Mouse (Mus musculus) spleen, postnatal 0 days (tissue): Measurements from ENCODE around the gene Tpsb2. TPM values are rescaled to one million over a fixed set of nuclear protein-coding genes. Genes with fewer than 3 reads are reported as not detected.

Source experiments
- polyA plus RNA-seq: library from polyadenylated mRNA; unstranded; fragments of >200 nt; fragmentation: Nextera tagmentation; extraction: Ambion mirVana; gene quantifications from 2 replicates; pipeline ENCODE4 v1.2.1, GENCODE M21; 2015

Gene Tpsb2
- polyA plus RNA-seq, result 360 and 832 TPM in 2 replicates

GRCm38 (mm10) chr17:25366005-25366404 is at the start of gene Tpsb2:
Gene Tpsb2, plus strand, starts transcription at chr17:25366305.

GRCm38 (mm10) chr17:25318354-25318753 is 47.8 kb upstream of the Tpsb2 start, which contains the start of gene Prss29:
Gene Prss29, plus strand, starts transcription at chr17:25318654.

GRCm38 (mm10) chr17:25345462-25345861 is 20.6 kb upstream of the Tpsb2 start, which contains the start of gene Tpsab1:
Gene Tpsab1, minus strand, starts transcription at chr17:25345562.

GRCm38 (mm10) chr17:25368973-25369372 is 2.9 kb downstream of the Tpsb2 start, which contains the start of gene Tpsg1:
Gene Tpsg1, plus strand, starts transcription at chr17:25369273.

Other genes starting within 250 kb of the Tpsb2 start
- not detected in 2 replicates for gene Ptx4, start 245.5 kb upstream of the Tpsb2 start, polyA plus RNA-seq
- 10.8 and 11.8 TPM in 2 replicates for gene Clcn7, start 232.9 kb upstream of the Tpsb2 start, polyA plus RNA-seq
- gene Ccdc154, start 203.8 kb upstream of the Tpsb2 start, polyA plus RNA-seq, result 0.05 TPM in 1 of 2 replicates, not detected in the other
- not detected in 2 replicates for gene Gm38655, start 190.8 kb upstream of the Tpsb2 start, polyA plus RNA-seq
- 21.3 and 22.5 TPM in 2 replicates for gene BC003965, start 181.8 kb upstream of the Tpsb2 start, polyA plus RNA-seq
- gene Unkl, start 177.9 kb upstream of the Tpsb2 start, polyA plus RNA-seq, result 5.4 and 5.9 TPM in 2 replicates
- 26.0 and 28.1 TPM in 2 replicates for gene Gnptg, start 126.2 kb upstream of the Tpsb2 start, polyA plus RNA-seq
- 25.2 and 27.2 TPM in 2 replicates for gene Tsr3, start 126.1 kb upstream of the Tpsb2 start, polyA plus RNA-seq
- 1.3 and 2.4 TPM in 2 replicates for gene Baiap3, start 109.9 kb upstream of the Tpsb2 start, polyA plus RNA-seq
- gene Ube2i, start 91.7 kb upstream of the Tpsb2 start, polyA plus RNA-seq, result 345 and 350 TPM in 2 replicates
- 19.5 and 34.4 TPM in 2 replicates for gene Prss34, start 67.9 kb upstream of the Tpsb2 start, polyA plus RNA-seq
- gene Prss28, start 57.7 kb upstream of the Tpsb2 start, polyA plus RNA-seq, result 0.32 TPM in 1 of 2 replicates, not detected in the other
- gene Prss29, start 47.7 kb upstream of the Tpsb2 start, polyA plus RNA-seq, result not detected in 2 replicates
- gene Tpsab1, start 20.7 kb upstream of the Tpsb2 start, polyA plus RNA-seq, result 11.6 and 23.7 TPM in 2 replicates
- 1.3 and 3.0 TPM in 2 replicates for gene Tpsg1, start 3.0 kb downstream of the Tpsb2 start, polyA plus RNA-seq
- gene Cacna1h, start 67.5 kb downstream of the Tpsb2 start, polyA plus RNA-seq, result 1.4 and 1.8 TPM in 2 replicates
- gene Tekt4, start 88.3 kb downstream of the Tpsb2 start, polyA plus RNA-seq, result not detected in 2 replicates
- not detected in 2 replicates for gene Sstr5, start 131.0 kb downstream of the Tpsb2 start, polyA plus RNA-seq
- gene Sox8, start 204.4 kb downstream of the Tpsb2 start, polyA plus RNA-seq, result 0.17 and 0.22 TPM in 2 replicates
- 6.1 and 7.9 TPM in 2 replicates for gene Lmf1, start 212.8 kb downstream of the Tpsb2 start, polyA plus RNA-seq